Mouse (Mus musculus) midbrain, embryonic 11.5 days (tissue): ENCODE measurements around the gene Spred2. TPM values are rescaled to one million over a fixed set of nuclear protein-coding genes. Genes with fewer than 3 reads are reported as not detected.

Source experiments
- ATAC-seq: fragments of 200-750 bp; cut with Nextera tagmentation; 2 replicates; pipeline ENCODE4 v1.8.0; 2017; ENCODE audit warnings: moderate TSS enrichment, moderate library complexity; ENCODE audit not compliant: low FRiP score
- DNase-seq: peaks from one replicate; pipeline ENCODE4 v3.0.0; 2015; ENCODE audit warnings: low spot score; ENCODE audit errors: missing footprints
- H3K27ac ChIP-seq: fragments of 300-500 bp; sonication (generic); 2 replicates; pipeline ENCODE4 v1.5.1; 2014; ENCODE audit warnings: low read depth, low read length
- H3K27me3 ChIP-seq: fragments of 300-500 bp; sonication (generic); 2 replicates; pipeline ENCODE4 v1.6.1; 2014; ENCODE audit warnings: mild to moderate bottlenecking, low read length, moderate library complexity, mixed read lengths; ENCODE audit not compliant: control insufficient read depth, insufficient read depth
- H3K36me3 ChIP-seq: fragments of 300-500 bp; sonication (generic); 2 replicates; pipeline ENCODE4 v1.6.1; 2014; ENCODE audit warnings: mild to moderate bottlenecking, low read length, moderate library complexity, mixed read lengths; ENCODE audit not compliant: control insufficient read depth, insufficient read depth
- H3K4me1 ChIP-seq: fragments of 300-500 bp; sonication (generic); 2 replicates; pipeline ENCODE4 v1.6.1; 2014; ENCODE audit warnings: low read length; ENCODE audit not compliant: control insufficient read depth, insufficient read depth
- H3K4me2 ChIP-seq: fragments of 300-500 bp; sonication (generic); 2 replicates; pipeline ENCODE4 v1.6.1; 2014; ENCODE audit warnings: mild to moderate bottlenecking, moderate library complexity
- H3K4me3 ChIP-seq: fragments of 300-500 bp; sonication (generic); 2 replicates; pipeline ENCODE4 v1.5.1; 2014; ENCODE audit warnings: low read depth, low read length
- H3K9ac ChIP-seq: fragments of 300-500 bp; sonication (generic); 2 replicates; pipeline ENCODE4 v1.6.1; 2014; ENCODE audit warnings: low read length
- H3K9me3 ChIP-seq: fragments of 300-500 bp; sonication (generic); 2 replicates; pipeline ENCODE4 v1.6.1; 2016; ENCODE audit warnings: low read length; ENCODE audit not compliant: control insufficient read depth
- WGBS: fragments of 180-500 bp; shearing (Covaris S2); extraction: QIAGEN DNeasy Blood & Tissue Kit; methylation state at CpG from one replicate; pipeline ENCODE4 v1.1.7; 2014; 5-methylcytosine and 5-hydroxymethylcytosine counted together
- polyA plus RNA-seq: library from polyadenylated mRNA; unstranded; fragments of >200 nt; fragmentation: Nextera tagmentation; extraction: Ambion mirVana; gene quantifications from 2 replicates; pipeline ENCODE4 v1.2.1, GENCODE M21; 2014

Spred2 gene
- polyA plus RNA-seq, 1 experiment from 2014 or later, result 5.7 TPM

GRCm38 (mm10) chr11:19929087-19929865 is 5.1 kb downstream of the Spred2 start:
- H3K4me1 ChIP-seq, result peaks cover 9% of the 10 kb centered on the region
- H3K9ac ChIP-seq, result no peak overlapping the region
- no peaks in the 10 kb centered on the region for H3K9me3 ChIP-seq
- no peaks in the 10 kb centered on the region for H3K27me3 ChIP-seq
- no peak overlapping the region for H3K4me2 ChIP-seq
- no peak overlapping the region for H3K4me3 ChIP-seq
- no peak overlapping the region for H3K27ac ChIP-seq
- 81% methylated on average over 11 of the region's 11 CpGs for WGBS
- H3K36me3 ChIP-seq, result no peaks in the 10 kb centered on the region
- ATAC-seq (no peak), DNase-seq (no peak)

- Histone ChIP-seq H3K4me1 (peaks cover 1% of the 10 kb centered on the region), H3K9me3 (no peaks in the 10 kb centered on the region), H3K36me3 (no peaks in the 10 kb centered on the region), H3K9ac (no peak overlapping the region), H3K4me3 (no peak overlapping the region), H3K27ac (no peak overlapping the region), H3K4me2 (no peak overlapping the region), H3K27me3 (no peaks in the 10 kb centered on the region)
- ATAC-seq (no peak), DNase-seq (no peak)
- 93% methylated on average over 9 of the region's 9 CpGs for WGBS
Observed at GRCm38 (mm10) chr11:19931569-19932230, 7.5 kb downstream of the Spred2 start.

- H3K9ac ChIP-seq, result no peak overlapping the region
- no peaks in the 10 kb centered on the region for H3K4me1 ChIP-seq
- H3K36me3 ChIP-seq, result no peaks in the 10 kb centered on the region
- no peaks in the 10 kb centered on the region for H3K27me3 ChIP-seq
- no peak overlapping the region for H3K4me3 ChIP-seq
- ATAC-seq (no peak), DNase-seq (no peak)
- 92% methylated on average over 14 of the region's 14 CpGs for WGBS
- no peak overlapping the region for H3K27ac ChIP-seq
- H3K4me2 ChIP-seq, result no peak overlapping the region
- H3K9me3 ChIP-seq, result no peaks in the 10 kb centered on the region
Observed at GRCm38 (mm10) chr11:19932983-19933511, 8.9 kb downstream of the Spred2 start.

GRCm38 (mm10) chr11:19935524-19936354 is 11.6 kb downstream of the Spred2 start:
- H3K9ac ChIP-seq, result no peak overlapping the region
- H3K4me1 ChIP-seq, result no peaks in the 10 kb centered on the region
- no peaks in the 10 kb centered on the region for H3K36me3 ChIP-seq
- H3K27ac ChIP-seq, result no peak overlapping the region
- 60% methylated on average over 7 of the region's 7 CpGs for whole genome bisulfite sequencing
- H3K4me2 ChIP-seq, result no peak overlapping the region
- no peak for DNase-seq
- no peak overlapping the region for H3K4me3 ChIP-seq
- no peak for ATAC-seq
- no peaks in the 10 kb centered on the region for H3K27me3 ChIP-seq
- H3K9me3 ChIP-seq, result no peaks in the 10 kb centered on the region

- Histone ChIP-seq H3K27ac (no peak overlapping the region), H3K9me3 (no peaks in the 10 kb centered on the region), H3K36me3 (no peaks in the 10 kb centered on the region), H3K9ac (no peak overlapping the region), H3K4me1 (no peaks in the 10 kb centered on the region), H3K27me3 (no peaks in the 10 kb centered on the region), H3K4me2 (no peak overlapping the region), H3K4me3 (no peak overlapping the region)
- 95% methylated on average over 10 of the region's 10 CpGs for WGBS
- DNase-seq, result no peak
- no peak for ATAC-seq
Observed at GRCm38 (mm10) chr11:19938456-19939004, 14.4 kb downstream of the Spred2 start.

- Histone ChIP-seq H3K27ac (no peak overlapping the region), H3K9me3 (no peaks in the 10 kb centered on the region), H3K4me1 (no peaks in the 10 kb centered on the region), H3K9ac (no peak overlapping the region), H3K27me3 (no peaks in the 10 kb centered on the region), H3K36me3 (no peaks in the 10 kb centered on the region), H3K4me2 (no peak overlapping the region), H3K4me3 (no peak overlapping the region)
- DNase-seq, result no peak
- ATAC-seq, result no peak
- 78% methylated on average over 5 of the region's 5 CpGs for WGBS
Observed at GRCm38 (mm10) chr11:19939305-19939730, 15.1 kb downstream of the Spred2 start.

- Histone ChIP-seq H3K9me3 (no peaks in the 10 kb centered on the region), H3K4me3 (no peak overlapping the region), H3K9ac (no peak overlapping the region), H3K27me3 (no peaks in the 10 kb centered on the region), H3K36me3 (no peaks in the 10 kb centered on the region), H3K4me2 (no peak overlapping the region), H3K27ac (no peak overlapping the region), H3K4me1 (no peaks in the 10 kb centered on the region)
- ATAC-seq, result no peak
- WGBS, result 92% methylated on average over 8 of the region's 8 CpGs
- DNase-seq, result no peak
Observed at GRCm38 (mm10) chr11:19939831-19940230, 15.7 kb downstream of the Spred2 start.

GRCm38 (mm10) chr11:19941156-19941777 is 17.1 kb downstream of the Spred2 start:
- no peak for DNase-seq
- no peak overlapping the region for H3K9ac ChIP-seq
- no peak for ATAC-seq
- 93% methylated on average over 12 of the region's 12 CpGs for WGBS
- H3K4me1 ChIP-seq, result no peaks in the 10 kb centered on the region
- H3K4me2 ChIP-seq, result no peak overlapping the region
- H3K9me3 ChIP-seq, result no peaks in the 10 kb centered on the region
- no peaks in the 10 kb centered on the region for H3K36me3 ChIP-seq
- H3K4me3 ChIP-seq, result no peak overlapping the region
- H3K27ac ChIP-seq, result no peak overlapping the region
- H3K27me3 ChIP-seq, result no peaks in the 10 kb centered on the region
